Mouse (Mus musculus) heart, postnatal 36 days (tissue): Measurements from ENCODE around the gene Vmn1r230. TPM values are rescaled to one million over a fixed set of nuclear protein-coding genes. Genes with fewer than 3 reads are reported as not detected.

Experiments
- DNase-seq, 2 experiments: peaks; one replicate each; pipeline ENCODE4 v3.0.0; 2021 to 2022
- intact Hi-C: fragments of 180-260 bp; cut with DNase I; formaldehyde crosslinking; loops from one replicate; pipeline ENCODE4 v1.15.1; 2025
- total RNA-seq, 2 experiments: library from RNA; stranded (reverse); gene quantifications; 2 replicates each; pipeline ENCODE4 v1.2.3; 2021

Gene Vmn1r230
- total RNA-seq = not detected

GRCm38 (mm10) chr17:20840144-20840543, at the start of gene Vmn1r230:
Gene Vmn1r230 (plus strand): TSS chr17:20840444.
- intact Hi-C loops = no loop called here
- DNase-seq = no peak

GRCm38 (mm10) chr17:20811255-20811654, 29.0 kb upstream of the Vmn1r230 start, which contains the start of gene Vmn1r229:
Gene Vmn1r229 (plus strand): TSS chr17:20811555.
- intact Hi-C loops = no loop called here

More at GRCm38 (mm10) chr17:20811255-20811654, 29.0 kb upstream of the Vmn1r230 start, which contains the start of gene Vmn1r229:
- DNase-seq = no peak

Other genes starting within 250 kb of the Vmn1r230 start
- not detected for gene Vmn2r110, start 244.0 kb upstream of the Vmn1r230 start, total RNA-seq
- not detected for gene Fpr-rs3, start 215.6 kb upstream of the Vmn1r230 start, total RNA-seq
- not detected for gene Vmn1r226, start 157.6 kb upstream of the Vmn1r230 start, total RNA-seq
- not detected for gene Vmn1r227, start 110.6 kb upstream of the Vmn1r230 start, total RNA-seq
- gene Vmn1r228, start 54.3 kb upstream of the Vmn1r230 start, total RNA-seq = not detected
- gene Vmn1r229, start 28.9 kb upstream of the Vmn1r230 start, total RNA-seq = not detected
- gene Vmn1r231, start 64.6 kb downstream of the Vmn1r230 start, total RNA-seq = not detected
- not detected for gene Vmn1r232, start 79.3 kb downstream of the Vmn1r230 start, total RNA-seq
- gene Ppp2r1a, start 104.9 kb downstream of the Vmn1r230 start, total RNA-seq = 100 to 1,000 TPM; 177 to 199 TPM
- gene Vmn1r233, start 156.0 kb downstream of the Vmn1r230 start, total RNA-seq = not detected
- 10 to 100 TPM in 1 of 2 experiments, 1 to 10 TPM in 1; 8.0 to 10.9 TPM for gene Zfp160, start 168.5 kb downstream of the Vmn1r230 start, total RNA-seq